ENCODE assay signal across 19 mouse cellular contexts in genomic region chr4:133127894-133128293, GRCm38 (mm10). TPM values are rescaled to one million over a fixed set of nuclear protein-coding genes. Genes with fewer than 3 reads are reported as not detected.
DNase-seq lines count a peak whose midpoint lies in the region; ATAC-seq and TF ChIP-seq lines count a peak whose summit lies in the region.
"Had no signal": no experiment of that assay in that cellular context is flagged by ENCODE, and none has a peak within 500 bp of the region (broad histone marks: within the 10 kb centered on the region; RNA-seq: fewer than 3 reads in every experiment).

No protein-coding gene starts in this region.

- no peaks in the 10 kb centered on the region for H3K36me3 ChIP-seq in heart, embryonic 10.5 days
- H3K36me3 ChIP-seq in kidney, postnatal 0 days (ENCODE audit: insufficient read depth, low read length) = no peaks in the 10 kb centered on the region
- peaks cover 9% of the 10 kb centered on the region; the same call in 1 of the 2 replicates for H3K36me3 ChIP-seq in E14TG2a.4 (ENCODE audit: insufficient read depth, low read length)
- no peaks in the 10 kb centered on the region for H3K36me3 ChIP-seq in stomach, postnatal 0 days (ENCODE audit: control insufficient read depth, insufficient read depth, low read length)
- H3K36me3 ChIP-seq: embryonic facial prominence, embryonic 10.5 days; hindbrain, embryonic 13.5 days; liver, embryonic 15.5 days; neural tube, embryonic 13.5 days had no signal

- peaks cover 3% of the 10 kb centered on the region; the same call in 1 of the 2 replicates for H3K9me3 ChIP-seq in heart, embryonic 10.5 days
- H3K9me3 ChIP-seq in kidney, postnatal 0 days (replicated peaks; ENCODE audit: low read length) = no peaks in the 10 kb centered on the region; the same call in 1 of the 2 replicates
- H3K9me3 ChIP-seq in E14TG2a.4 (ENCODE audit: low read length) = peaks cover 6% of the 10 kb centered on the region
- no peaks in the 10 kb centered on the region for H3K9me3 ChIP-seq in stomach, postnatal 0 days (ENCODE audit: control insufficient read depth, low read length)
- H3K9me3 ChIP-seq: embryonic facial prominence, embryonic 10.5 days; hindbrain, embryonic 13.5 days; liver, embryonic 15.5 days had no signal

- no peak for DNase-seq in heart, embryonic 10.5 days (ENCODE audit: low spot score)
- DNase-seq in heart, postnatal 4 days = no peak
- DNase-seq in kidney, postnatal 0 days (ENCODE audit: low spot score) = no peak
- no peak for DNase-seq in kidney, adult 11 months
- DNase-seq in stomach, postnatal 0 days (ENCODE audit: low spot score) = no peak
- DNase-seq in layer of hippocampus, postnatal 25 days (ENCODE audit: extremely low spot score in 1 of 2, low spot score in 1 of 2) = no peak
- DNase-seq: adrenal gland, postnatal 36 days; cerebellum, adult 8-10 months; gastrocnemius, postnatal 14 days; lung, postnatal 10 days; midbrain, embryonic 14.5 days; right cerebral cortex, adult 18-20 months; thymus, postnatal 25 days had no signal

- peaks cover 28% of the 10 kb centered on the region for H3K4me1 ChIP-seq in heart, embryonic 10.5 days
- H3K4me1 ChIP-seq in kidney, postnatal 0 days (replicated peaks; ENCODE audit: insufficient read depth, low read length) = peaks cover 10% of the 10 kb centered on the region; the same call in 1 of the 2 replicates
- H3K4me1 ChIP-seq in E14TG2a.4 (replicated peaks; ENCODE audit: low read depth, low read length) = peaks cover 67% of the 10 kb centered on the region
- 0 out of 2 replicates have a peak, but pooled peaks cover 2% of the 10 kb centered on the region for H3K4me1 ChIP-seq in stomach, postnatal 0 days (replicated peaks; ENCODE audit: control insufficient read depth, insufficient read depth)

- no peak overlapping the region for H3K4me3 ChIP-seq in heart, embryonic 10.5 days
- H3K4me3 ChIP-seq in kidney, postnatal 0 days (replicated peaks; ENCODE audit: low read depth, low read length) = no peak overlapping the region
- H3K4me3 ChIP-seq in E14TG2a.4 (replicated peaks; ENCODE audit: low read length) = 0 out of 2 replicates have a peak overlapping the region, but pooled peaks have one; percentile 20
- no peak overlapping the region for H3K4me3 ChIP-seq in stomach, postnatal 0 days (ENCODE audit: low read depth, low read length)
- H3K4me3 ChIP-seq: embryonic facial prominence, embryonic 10.5 days; hindbrain, embryonic 13.5 days; liver, embryonic 15.5 days; neural tube, embryonic 13.5 days had no signal

- no peak for TF ChIP-seq EP300 in stomach, postnatal 0 days (optimal IDR thresholded peaks at IDR 0.05)

- no peak overlapping the region for H3K4me2 ChIP-seq in kidney, postnatal 0 days (ENCODE audit: low read length)
- H3K4me2 ChIP-seq in stomach, postnatal 0 days (replicated peaks; ENCODE audit: low read depth) = no peak overlapping the region
- H3K4me2 ChIP-seq: hindbrain, embryonic 13.5 days; liver, embryonic 15.5 days; neural tube, embryonic 13.5 days had no signal

- no peak overlapping the region for H3K9ac ChIP-seq in kidney, postnatal 0 days (ENCODE audit: low read depth, low read length)
- H3K9ac ChIP-seq in stomach, postnatal 0 days (ENCODE audit: low read length) = no peak overlapping the region
- H3K9ac ChIP-seq: hindbrain, embryonic 13.5 days; liver, embryonic 15.5 days; neural tube, embryonic 13.5 days had no signal

- ATAC-seq in kidney, postnatal 0 days (replicated peaks; ENCODE audit: low FRiP score, low read depth) = no peak
- ATAC-seq in stomach, postnatal 0 days (ENCODE audit: low FRiP score, low TSS enrichment) = no peak
- ATAC-seq: inflammation-experienced regulatory T-cells, adult 6 months had no signal

- H3K27ac ChIP-seq in heart, embryonic 10.5 days = 0 out of 2 replicates have a peak overlapping the region, but pooled peaks have one; percentile 11
- 0 out of 2 replicates have a peak overlapping the region, but pooled peaks have one; percentile 47 for H3K27ac ChIP-seq in kidney, postnatal 0 days
- H3K27ac ChIP-seq in stomach, postnatal 0 days (replicated peaks) = peak overlapping the region; percentile 8; the same call in 1 of the 2 replicates
- H3K27ac ChIP-seq: embryonic facial prominence, embryonic 10.5 days; hindbrain, embryonic 13.5 days; liver, embryonic 15.5 days; neural tube, embryonic 13.5 days had no signal

- TF ChIP-seq CTCF in kidney, postnatal 0 days (IDR thresholded peaks at IDR 0.05; ENCODE audit: low read depth) = peak; percentile 25; the same call in 1 of the 2 replicates
- no peak for TF ChIP-seq CTCF in E14TG2a.4 (conservative IDR thresholded peaks at IDR 0.05; ENCODE audit: low read length)
- peak; percentile 39 for TF ChIP-seq CTCF in stomach, postnatal 0 days (IDR thresholded peaks at IDR 0.05; ENCODE audit: low read depth)

- no peaks in the 10 kb centered on the region for H3K27me3 ChIP-seq in heart, embryonic 10.5 days (ENCODE audit: insufficient read depth, poor library complexity, severe bottlenecking)
- no peaks in the 10 kb centered on the region for H3K27me3 ChIP-seq in kidney, postnatal 0 days (ENCODE audit: insufficient read depth, low read length)
- H3K27me3 ChIP-seq in E14TG2a.4 (ENCODE audit: insufficient read depth, low read length) = no peaks in the 10 kb centered on the region
- H3K27me3 ChIP-seq in stomach, postnatal 0 days (ENCODE audit: control insufficient read depth, insufficient read depth, low read length) = no peaks in the 10 kb centered on the region
- H3K27me3 ChIP-seq: hindbrain, embryonic 13.5 days; liver, embryonic 15.5 days; neural tube, embryonic 13.5 days had no signal

- WGBS in heart, embryonic 10.5 days = 82% methylated on average over 4 of the region's 4 CpGs
- 69% methylated on average over 4 of the region's 4 CpGs for WGBS in kidney, postnatal 0 days
- WGBS in stomach, postnatal 0 days = 78% methylated on average over 4 of the region's 4 CpGs

RNA-seq across cellular contexts. Expression of gene Wasf2, which starts 2.4 kb away (rescaled TPM):
- 51.1 and 58.5 TPM in 2 replicates for polyA plus RNA-seq in heart, embryonic 10.5 days (2016; fragmentation: Nextera tagmentation; extraction: Ambion mirVana)
- 100 to 1,000 TPM; 141 to 149 TPM for total RNA-seq in heart, postnatal 4 days (2021)
- 98.8 and 113 TPM in 2 replicates for polyA plus RNA-seq in kidney, postnatal 0 days (2015; fragmentation: Nextera tagmentation; extraction: Ambion mirVana)
- 71.4 and 84.2 TPM in 2 replicates for polyA plus RNA-seq in stomach, postnatal 0 days (2015; fragmentation: Nextera tagmentation; extraction: Ambion mirVana)
- 10 to 100 TPM; 28.9 to 32.8 TPM for total RNA-seq in layer of hippocampus, postnatal 25 days (2021)
